Comparison of ENCODE assay signal across 8 mouse cellular contexts in the genomic region with DNA sequence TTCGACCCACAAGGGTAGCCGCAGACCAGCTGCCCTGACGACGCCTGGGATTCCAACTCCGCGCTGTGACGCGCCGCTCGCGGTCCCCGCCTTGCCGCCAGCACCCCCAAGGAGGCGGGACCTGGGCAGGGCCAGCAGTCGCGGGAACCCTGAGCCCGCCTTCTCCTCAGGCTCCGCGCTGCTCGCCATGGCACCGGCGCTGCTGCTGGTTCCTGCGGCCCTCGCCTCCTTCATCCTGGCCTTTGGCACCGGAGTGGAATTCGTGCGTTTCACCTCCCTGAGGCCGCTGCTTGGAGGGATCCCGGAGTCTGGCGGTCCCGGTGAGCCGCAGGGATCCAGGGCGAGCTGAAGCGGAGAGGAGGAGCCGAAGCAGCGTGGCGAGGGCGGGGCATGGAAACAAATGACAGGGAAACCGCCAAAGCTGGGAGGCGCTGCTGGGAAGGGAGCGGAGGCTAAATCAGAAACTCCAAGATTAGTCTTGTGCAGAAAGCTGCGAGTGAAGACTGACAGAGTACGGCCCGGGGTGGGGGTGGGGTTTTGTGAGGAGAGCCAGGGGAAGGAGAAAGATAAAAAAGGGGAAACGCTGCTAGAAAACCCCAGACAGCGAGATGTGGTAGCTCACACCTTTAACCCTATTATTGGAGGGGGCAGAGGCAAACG. TPM values are rescaled to one million over a fixed set of nuclear protein-coding genes. Genes with fewer than 3 reads are reported as not detected.
A peak's percentile ranks its signal among the peaks of the same experiment; 100 is the strongest.
DNase-seq lines count a peak whose midpoint lies in the region; ATAC-seq and TF ChIP-seq lines count a peak whose summit lies in the region.

A gene (plus strand): TSS at position 121 of the 660 bp plus-strand sequence.

- H3K27ac ChIP-seq in heart, embryonic 11.5 days (ENCODE audit: low read depth, low read length): peak within 1 kb of the TSS; percentile 94
- H3K27ac ChIP-seq in kidney, embryonic 16.5 days (ENCODE audit: low read length): peak within 1 kb of the TSS; percentile 88
- peak within 1 kb of the TSS; percentile 60 for H3K27ac ChIP-seq in liver, embryonic 14.5 days
- H3K27ac ChIP-seq in stomach, embryonic 16.5 days (ENCODE audit: low read length): peak within 1 kb of the TSS; percentile 93

- no peaks in the 10 kb centered on the region for H3K9me3 ChIP-seq in heart, embryonic 11.5 days (replicated peaks; ENCODE audit: control insufficient read depth, low read length)
- H3K9me3 ChIP-seq in kidney, embryonic 16.5 days (ENCODE audit: low read length): no peaks in the 10 kb centered on the region
- H3K9me3 ChIP-seq in liver, embryonic 14.5 days (ENCODE audit: control insufficient read depth, low read length): no peaks in the 10 kb centered on the region
- no peaks in the 10 kb centered on the region for H3K9me3 ChIP-seq in stomach, embryonic 16.5 days (replicated peaks; ENCODE audit: control insufficient read depth, low read length)

- H3K36me3 ChIP-seq in heart, embryonic 11.5 days (ENCODE audit: control insufficient read depth, insufficient read depth, low read length): peaks cover 12% of the 10 kb centered on the region
- H3K36me3 ChIP-seq in kidney, embryonic 16.5 days (ENCODE audit: insufficient read depth, low read length): peaks cover 19% of the 10 kb centered on the region; the same call in 1 of the 2 replicates
- peaks cover 16% of the 10 kb centered on the region for H3K36me3 ChIP-seq in liver, embryonic 14.5 days (replicated peaks; ENCODE audit: control insufficient read depth, insufficient read depth, low read depth)
- peaks cover 13% of the 10 kb centered on the region; the same call in 1 of the 2 replicates for H3K36me3 ChIP-seq in stomach, embryonic 16.5 days (ENCODE audit: control insufficient read depth, insufficient read depth, low read length)

- TF ChIP-seq CTCF in liver, embryonic 14.5 days (IDR thresholded peaks at IDR 0.05; ENCODE audit: low read depth): peak; percentile 66

- peak within 1 kb of the TSS; percentile 67 for H3K4me2 ChIP-seq in heart, embryonic 11.5 days
- peak within 1 kb of the TSS; percentile 83 for H3K4me2 ChIP-seq in kidney, embryonic 16.5 days (replicated peaks; ENCODE audit: low read depth, low read length)
- H3K4me2 ChIP-seq in liver, embryonic 14.5 days (ENCODE audit: low read depth): peak within 1 kb of the TSS; percentile 89
- H3K4me2 ChIP-seq in stomach, embryonic 16.5 days (ENCODE audit: low read depth, low read length): peak within 1 kb of the TSS; percentile 70

- H3K9ac ChIP-seq in heart, embryonic 11.5 days (ENCODE audit: low read depth, low read length): peak within 1 kb of the TSS; percentile 80
- peak within 1 kb of the TSS; percentile 81 for H3K9ac ChIP-seq in kidney, embryonic 16.5 days (replicated peaks; ENCODE audit: low read length)
- peak within 1 kb of the TSS; percentile 85 for H3K9ac ChIP-seq in liver, embryonic 14.5 days (replicated peaks)
- H3K9ac ChIP-seq in stomach, embryonic 16.5 days (ENCODE audit: low read length): peak within 1 kb of the TSS; percentile 86

- peaks cover 16% of the 10 kb centered on the region for H3K4me1 ChIP-seq in heart, embryonic 11.5 days (ENCODE audit: control insufficient read depth, insufficient read depth, low read length)
- H3K4me1 ChIP-seq in kidney, embryonic 16.5 days (ENCODE audit: insufficient read depth, low read length): peaks cover 22% of the 10 kb centered on the region
- peaks cover 13 to 17% of the 10 kb centered on the region in 2 experiments for H3K4me1 ChIP-seq in liver, embryonic 14.5 days (replicated peaks; ENCODE audit: control insufficient read depth in 2 of 2, insufficient read depth in 2 of 2, low read length in 1 of 2)
- H3K4me1 ChIP-seq in stomach, embryonic 16.5 days (ENCODE audit: control insufficient read depth, insufficient read depth, low read length): peaks cover 15% of the 10 kb centered on the region

- ATAC-seq in erythroblast, adult 5-6 weeks (replicated peaks; ENCODE audit: low FRiP score, poor library complexity, severe bottlenecking): peak; percentile 94
- peak; percentile 86 for ATAC-seq in heart, embryonic 11.5 days (replicated peaks; ENCODE audit: insufficient number of reproducible peaks, low FRiP score, low TSS enrichment)
- peak; percentile 94 for ATAC-seq in kidney, embryonic 16.5 days (ENCODE audit: low FRiP score, low TSS enrichment)
- ATAC-seq in liver, embryonic 14.5 days (ENCODE audit: insufficient read depth): peak; percentile 94
- peak; percentile 92 for ATAC-seq in stomach, embryonic 16.5 days (ENCODE audit: insufficient read depth, low FRiP score)

- WGBS in heart, embryonic 11.5 days (ENCODE audit: insufficient replicate concordance): under 1% methylated on average over 47 of the region's 47 CpGs
- under 1% methylated on average over 47 of the region's 47 CpGs for WGBS in kidney, embryonic 16.5 days
- WGBS in liver, embryonic 14.5 days (ENCODE audit: insufficient replicate concordance): under 1% methylated on average over 47 of the region's 47 CpGs
- under 1% methylated on average over 47 of the region's 47 CpGs for WGBS in stomach, embryonic 16.5 days

- no peaks in the 10 kb centered on the region for H3K27me3 ChIP-seq in heart, embryonic 11.5 days (ENCODE audit: control insufficient read depth, insufficient read depth, low read length)
- H3K27me3 ChIP-seq in kidney, embryonic 16.5 days (ENCODE audit: insufficient read depth, low read length): no peaks in the 10 kb centered on the region
- peaks cover 24% of the 10 kb centered on the region for H3K27me3 ChIP-seq in liver, embryonic 14.5 days (ENCODE audit: control insufficient read depth, insufficient read depth, low read length)
- no peaks in the 10 kb centered on the region for H3K27me3 ChIP-seq in stomach, embryonic 16.5 days (ENCODE audit: control insufficient read depth, insufficient read depth, low read length)

- peak within 1 kb of the TSS; percentile 76 for H3K4me3 ChIP-seq in heart, embryonic 11.5 days (ENCODE audit: low read depth, low read length)
- H3K4me3 ChIP-seq in kidney, embryonic 16.5 days (ENCODE audit: low read length): peak within 1 kb of the TSS; percentile 74
- H3K4me3 ChIP-seq in liver, embryonic 14.5 days (ENCODE audit: insufficient read depth in 1 of 2, low read depth in 2 of 2, low read length in 2 of 2): peak within 1 kb of the TSS; percentile 85 to 93
- H3K4me3 ChIP-seq in stomach, embryonic 16.5 days (replicated peaks; ENCODE audit: low read length): peak within 1 kb of the TSS; percentile 88

- peak; percentile 90 for DNase-seq in CD4-positive helper T cell, adult 2 months (ENCODE audit: low read depth, low spot score)
- DNase-seq in brain, adult 2 months (ENCODE audit: low read depth, low spot score): peak; percentile 95
- peak; percentile 75 to 84 (median 76) for DNase-seq in liver, embryonic 14.5 days (ENCODE audit: low read depth in 3 of 3, low spot score in 3 of 3)
- peak; percentile 92 for DNase-seq in neural tube, embryonic 10.5 days (ENCODE audit: extremely low spot score, low spot score)

- no peak for TF ChIP-seq EP300 in liver, embryonic 14.5 days (IDR thresholded peaks at IDR 0.05; ENCODE audit: low read depth)

RNA-seq across cellular contexts. Expression of the gene that starts here (rescaled TPM):
- total RNA-seq in erythroblast, adult 5-6 weeks (2015; ENCODE audit: low replicate concordance): 12.9 and 15.0 TPM in 2 replicates
- total RNA-seq in erythroblast, adult 5-6 weeks (2017; ENCODE audit: low replicate concordance): 3.2 and 20.0 TPM in 2 replicates
- polyA plus RNA-seq in heart, embryonic 11.5 days (2014; fragmentation: Nextera tagmentation; extraction: Ambion mirVana): 44.5 and 48.1 TPM in 2 replicates
- polyA plus RNA-seq in kidney, embryonic 16.5 days (2015; fragmentation: Nextera tagmentation; extraction: Ambion mirVana): 63.3 and 67.0 TPM in 2 replicates
- 15.6 and 18.2 TPM in 2 replicates for polyA plus RNA-seq in liver, embryonic 14.5 days (2012; rRNA removed)
- polyA plus RNA-seq in liver, embryonic 14.5 days (2014; fragmentation: Nextera tagmentation; extraction: Ambion mirVana): 20.1 and 22.4 TPM in 2 replicates
- 48.9 and 51.5 TPM in 2 replicates for polyA plus RNA-seq in stomach, embryonic 16.5 days (2015; fragmentation: Nextera tagmentation; extraction: Ambion mirVana)

Comparison
In these comparisons a context has a peak if more than half of its experiments do, and no peak if none do; other contexts are left out.
1. Peak in every context shown above with its lines: DNase-seq, ATAC-seq, H3K4me3 ChIP-seq and H3K27ac ChIP-seq.